Mouse (Mus musculus): ENCODE data around the gene Itpk1. TPM values are rescaled to one million over a fixed set of nuclear protein-coding genes. Genes with fewer than 3 reads are reported as not detected.

The Itpk1 gene
- total and polyA plus RNA-seq, 2 experiments from 2014 or later, result 47.5 to 47.6 TPM

DNA sequence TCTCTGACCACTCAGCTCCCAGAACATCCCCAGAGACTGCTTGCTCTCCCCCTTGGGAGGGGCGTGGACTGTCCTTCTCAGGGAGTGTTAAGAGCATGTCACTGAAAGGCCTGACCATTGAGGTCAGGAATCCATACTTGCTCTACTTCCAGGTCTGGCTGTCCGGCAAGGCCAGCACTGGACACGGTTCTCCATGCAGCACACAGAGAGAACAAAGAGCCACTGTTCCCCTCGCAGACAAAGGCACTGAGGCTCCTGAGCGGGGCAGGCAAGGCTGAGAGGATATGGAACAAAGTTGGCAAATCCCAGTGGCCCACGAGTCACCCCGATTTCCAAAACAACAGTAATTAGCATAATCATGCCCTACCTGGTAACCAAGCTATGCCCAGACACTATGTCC, 77.9 kb downstream of the Itpk1 start:
- H3K9ac ChIP-seq, result no peak overlapping the region
- H3K4me2 ChIP-seq (ENCODE audit: low read depth), result no peak overlapping the region
- TF ChIP-seq CTCF (IDR thresholded peaks at IDR 0.05; ENCODE audit: low read depth), result no peak
- 35% methylated on average over 7 of the region's 7 CpGs for WGBS
- H3K36me3 ChIP-seq (ENCODE audit: insufficient read depth), result peaks cover 4% of the 10 kb centered on the region; the same call in 1 of the 2 replicates
- no peaks in the 10 kb centered on the region for H3K27me3 ChIP-seq (ENCODE audit: insufficient read depth, low read length)
- H3K9me3 ChIP-seq (ENCODE audit: low read length), result no peaks in the 10 kb centered on the region
- DNase-seq, result no peak
- H3K4me1 ChIP-seq (ENCODE audit: insufficient read depth), result peaks cover 4% of the 10 kb centered on the region; the same call in 1 of the 2 replicates
- no peak overlapping the region for H3K27ac ChIP-seq (ENCODE audit: low read depth, low read length)
- H3K4me3 ChIP-seq (ENCODE audit: low read depth, low read length), result no peak overlapping the region
- ATAC-seq, result no peak

- WGBS, result 77% methylated on average over 6 of the region's 6 CpGs
- no peak for TF ChIP-seq CTCF (IDR thresholded peaks at IDR 0.05; ENCODE audit: low read depth)
- H3K27me3 ChIP-seq (ENCODE audit: insufficient read depth, low read length), result no peaks in the 10 kb centered on the region
- H3K4me1 ChIP-seq (ENCODE audit: insufficient read depth), result no peaks in the 10 kb centered on the region
- H3K36me3 ChIP-seq (ENCODE audit: insufficient read depth), result peaks cover 4% of the 10 kb centered on the region; the same call in 1 of the 2 replicates
- no peak overlapping the region for H3K4me3 ChIP-seq (ENCODE audit: low read depth, low read length)
- no peaks in the 10 kb centered on the region for H3K9me3 ChIP-seq (ENCODE audit: low read length)
- ATAC-seq (no peak), DNase-seq (no peak)
- no peak overlapping the region for H3K27ac ChIP-seq (ENCODE audit: low read depth, low read length)
- H3K4me2 ChIP-seq (ENCODE audit: low read depth), result no peak overlapping the region
- no peak overlapping the region for H3K9ac ChIP-seq
These were observed 79.0 kb downstream of the Itpk1 start for GRCm38 (mm10) chr12:102625717-102626116.

DNA sequence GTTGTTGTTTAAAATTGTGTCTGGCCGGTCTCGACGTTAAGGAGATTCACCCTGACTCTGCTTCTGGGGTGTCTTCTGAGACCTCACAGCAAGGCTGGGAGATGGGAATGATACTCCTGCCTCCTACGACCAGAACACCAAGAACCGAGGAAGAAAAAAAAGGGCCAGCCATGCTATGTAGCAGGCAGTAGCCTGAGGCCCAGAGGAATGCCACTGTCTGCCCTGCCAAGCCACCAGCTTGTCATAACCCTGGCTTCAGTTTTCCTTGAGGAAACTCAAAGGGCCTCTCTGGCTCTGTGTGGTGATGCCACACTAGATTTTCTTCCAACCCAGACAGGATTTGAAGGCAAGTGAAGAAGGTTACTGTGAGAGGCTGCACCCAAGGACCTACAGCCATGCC, 79.6 kb downstream of the Itpk1 start:
- Histone ChIP-seq H3K9ac (no peak overlapping the region), H3K4me2 (ENCODE audit: low read depth) (no peak overlapping the region), H3K4me1 (ENCODE audit: insufficient read depth) (no peaks in the 10 kb centered on the region), H3K36me3 (ENCODE audit: insufficient read depth) (peaks cover 4% of the 10 kb centered on the region; the same call in 1 of the 2 replicates), H3K4me3 (ENCODE audit: low read depth, low read length) (no peak overlapping the region), H3K27me3 (ENCODE audit: insufficient read depth, low read length) (no peaks in the 10 kb centered on the region), H3K9me3 (ENCODE audit: low read length) (no peaks in the 10 kb centered on the region), H3K27ac (ENCODE audit: low read depth, low read length) (no peak overlapping the region)
- 81% methylated on average over 5 of the region's 5 CpGs for WGBS
- no peak for ATAC-seq
- TF ChIP-seq CTCF (IDR thresholded peaks at IDR 0.05; ENCODE audit: low read depth), result no peak
- DNase-seq, result no peak

DNA sequence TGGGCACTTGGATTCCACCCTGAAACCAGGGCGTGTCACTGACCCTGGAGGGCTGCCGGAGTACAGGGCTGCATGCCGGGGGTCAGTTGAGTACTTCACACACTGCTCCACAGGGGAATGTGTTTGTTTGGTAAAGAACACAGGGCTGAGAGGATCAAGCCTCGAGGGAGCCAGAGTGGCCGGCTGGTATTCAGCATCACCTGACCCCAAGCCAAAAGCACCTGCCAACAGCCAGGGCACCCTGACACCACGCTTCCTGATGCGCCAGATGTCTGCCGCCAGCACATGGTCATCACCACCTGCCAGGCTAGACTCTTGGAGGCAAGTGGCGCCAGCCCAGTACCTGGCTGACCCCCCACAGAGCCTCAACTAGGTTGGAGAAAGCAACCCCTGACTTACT, 80.9 kb downstream of the Itpk1 start:
- 71% methylated on average over 9 of the region's 9 CpGs for WGBS
- Histone ChIP-seq H3K27me3 (ENCODE audit: insufficient read depth, low read length) (no peaks in the 10 kb centered on the region), H3K9ac (no peak overlapping the region), H3K27ac (ENCODE audit: low read depth, low read length) (no peak overlapping the region), H3K4me3 (ENCODE audit: low read depth, low read length) (no peak overlapping the region), H3K9me3 (ENCODE audit: low read length) (no peaks in the 10 kb centered on the region), H3K36me3 (ENCODE audit: insufficient read depth) (peaks cover 4% of the 10 kb centered on the region; the same call in 1 of the 2 replicates), H3K4me1 (ENCODE audit: insufficient read depth) (no peaks in the 10 kb centered on the region), H3K4me2 (ENCODE audit: low read depth) (no peak overlapping the region)
- DNase-seq (no peak), ATAC-seq (no peak)
- TF ChIP-seq CTCF (IDR thresholded peaks at IDR 0.05; ENCODE audit: low read depth), result no peak

GRCm38 (mm10) chr12:102622302-102622842, 82.4 kb downstream of the Itpk1 start:
- Histone ChIP-seq H3K4me3 (ENCODE audit: low read depth, low read length) (no peak overlapping the region), H3K27ac (ENCODE audit: low read depth, low read length) (no peak overlapping the region), H3K4me2 (ENCODE audit: low read depth) (no peak overlapping the region), H3K27me3 (ENCODE audit: insufficient read depth, low read length) (no peaks in the 10 kb centered on the region), H3K9ac (no peak overlapping the region), H3K9me3 (ENCODE audit: low read length) (no peaks in the 10 kb centered on the region), H3K36me3 (ENCODE audit: insufficient read depth) (peaks cover 4% of the 10 kb centered on the region; the same call in 1 of the 2 replicates), H3K4me1 (ENCODE audit: insufficient read depth) (no peaks in the 10 kb centered on the region)
- WGBS, result 61% methylated on average over 12 of the region's 12 CpGs
- TF ChIP-seq CTCF (IDR thresholded peaks at IDR 0.05; ENCODE audit: low read depth), result no peak
- DNase-seq (no peak), ATAC-seq (peak; percentile 36; the same call in 1 of the 2 replicates)

- no peak for DNase-seq
- Histone ChIP-seq H3K4me2 (ENCODE audit: low read depth) (no peak overlapping the region), H3K4me1 (ENCODE audit: insufficient read depth) (no peaks in the 10 kb centered on the region), H3K4me3 (ENCODE audit: low read depth, low read length) (no peak overlapping the region), H3K27ac (ENCODE audit: low read depth, low read length) (no peak overlapping the region), H3K9me3 (ENCODE audit: low read length) (no peaks in the 10 kb centered on the region), H3K9ac (no peak overlapping the region), H3K36me3 (ENCODE audit: insufficient read depth) (peaks cover 4% of the 10 kb centered on the region; the same call in 1 of the 2 replicates), H3K27me3 (ENCODE audit: insufficient read depth, low read length) (no peaks in the 10 kb centered on the region)
- ATAC-seq, result no peak
- 94% methylated on average over 4 of the region's 4 CpGs for WGBS
- no peak for TF ChIP-seq CTCF (IDR thresholded peaks at IDR 0.05; ENCODE audit: low read depth)
These were observed 82.9 kb downstream of the Itpk1 start for GRCm38 (mm10) chr12:102621811-102622210.

DNA sequence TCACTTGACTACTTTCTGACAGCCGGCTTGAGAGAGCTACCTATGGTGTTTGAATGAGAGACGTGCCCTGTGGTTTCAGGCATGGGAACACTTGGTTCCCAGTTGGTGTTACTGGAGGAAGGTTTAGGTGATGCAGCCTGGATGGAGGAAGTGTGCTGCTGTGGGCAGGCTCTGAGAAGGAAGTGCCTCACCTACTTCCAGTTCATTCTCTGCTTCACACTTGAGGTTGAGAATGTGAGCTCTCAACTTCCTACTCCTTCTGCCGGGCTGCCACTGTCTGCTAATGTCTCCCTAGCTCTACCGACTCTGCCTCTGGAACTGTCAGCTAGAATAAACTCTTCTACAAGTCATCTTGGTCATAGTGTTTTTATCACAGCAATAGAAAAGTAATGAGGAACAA, 83.5 kb downstream of the Itpk1 start:
- no peaks in the 10 kb centered on the region for H3K4me1 ChIP-seq (ENCODE audit: insufficient read depth)
- 90% methylated on average over 4 of the region's 4 CpGs for WGBS
- H3K27me3 ChIP-seq (ENCODE audit: insufficient read depth, low read length), result no peaks in the 10 kb centered on the region
- H3K9me3 ChIP-seq (ENCODE audit: low read length), result no peaks in the 10 kb centered on the region
- DNase-seq (no peak), ATAC-seq (no peak)
- no peak overlapping the region for H3K9ac ChIP-seq
- H3K27ac ChIP-seq (ENCODE audit: low read depth, low read length), result no peak overlapping the region
- no peak overlapping the region for H3K4me3 ChIP-seq (ENCODE audit: low read depth, low read length)
- no peak overlapping the region for H3K4me2 ChIP-seq (ENCODE audit: low read depth)
- no peak for TF ChIP-seq CTCF (IDR thresholded peaks at IDR 0.05; ENCODE audit: low read depth)
- peaks cover 4% of the 10 kb centered on the region; the same call in 1 of the 2 replicates for H3K36me3 ChIP-seq (ENCODE audit: insufficient read depth)
